Mouse (Mus musculus) splenic B cell, adult 2 months (primary cell): ENCODE results near the gene Selenom.

Source experiments
- DNase-seq: peaks from one replicate; pipeline ENCODE4 v3.0.0-alpha.2; 2011; ENCODE audit warnings: low read depth, low spot score
- H3K27me3 ChIP-seq: 2 replicates; pipeline ENCODE4 v1.6.1; 2012; ENCODE audit warnings: mild to moderate bottlenecking, low read length, moderate library complexity, mixed read lengths; ENCODE audit not compliant: control insufficient read depth, poor library complexity, insufficient read depth, severe bottlenecking
- H3K36me3 ChIP-seq: 2 replicates; pipeline ENCODE4 v1.6.1; 2012; ENCODE audit warnings: mild to moderate bottlenecking, low read length, moderate library complexity, mixed read lengths; ENCODE audit not compliant: control insufficient read depth, poor library complexity, insufficient read depth, severe bottlenecking

Gene Selenom

GRCm38 (mm10) chr11:3502459-3503072 is 11.9 kb upstream of the Selenom start:
- no peak for DNase-seq
- Histone ChIP-seq H3K36me3 (no peaks in the 10 kb centered on the region), H3K27me3 (no peaks in the 10 kb centered on the region)

DNA sequence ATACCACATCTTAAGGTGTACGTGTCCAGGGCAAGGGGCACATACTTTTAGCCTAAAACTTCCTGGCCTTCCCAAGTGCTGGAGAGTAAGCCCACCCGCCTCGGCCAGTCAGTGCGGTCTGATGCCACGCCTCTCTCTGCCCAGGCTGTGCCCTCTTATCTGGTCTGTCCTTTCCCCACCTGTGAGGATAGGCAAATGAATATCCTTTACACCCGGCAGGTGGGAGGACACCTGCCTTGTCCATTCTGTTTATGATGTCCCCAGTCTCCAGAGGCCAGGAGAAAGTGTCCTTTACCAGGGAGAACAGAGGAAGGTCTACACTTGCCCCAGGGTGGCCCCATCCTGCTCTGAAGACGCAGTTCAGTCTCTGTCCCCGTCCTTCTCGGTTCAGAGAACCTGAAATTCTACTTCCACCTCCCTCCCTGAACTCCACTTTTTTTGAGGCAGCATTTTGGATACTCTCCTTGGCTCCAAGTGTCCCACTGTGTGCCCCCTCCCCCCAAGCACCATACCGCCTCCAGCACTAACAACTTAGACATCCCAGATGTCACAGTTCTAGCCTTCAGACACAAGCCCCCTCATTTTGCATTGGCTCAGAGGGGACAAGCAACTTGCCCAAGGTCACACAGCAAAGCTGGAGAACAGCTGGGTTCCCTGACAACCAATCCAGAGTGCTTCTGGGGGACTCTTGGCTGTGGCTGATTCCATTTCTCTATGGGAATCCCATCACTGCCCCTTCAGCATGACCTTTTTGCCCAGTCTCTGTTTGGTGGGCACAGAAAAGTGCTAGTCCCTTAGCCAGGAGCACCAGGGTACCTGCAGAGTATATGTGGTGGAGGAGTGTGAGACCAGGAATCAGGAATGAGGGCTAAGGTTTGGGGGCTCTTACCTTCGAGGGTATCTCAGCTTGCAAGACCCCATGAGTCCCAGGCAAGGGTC is 10.5 kb upstream of the Selenom start:
- no peaks in the 10 kb centered on the region for H3K36me3 ChIP-seq
- DNase-seq, result no peak

DNA sequence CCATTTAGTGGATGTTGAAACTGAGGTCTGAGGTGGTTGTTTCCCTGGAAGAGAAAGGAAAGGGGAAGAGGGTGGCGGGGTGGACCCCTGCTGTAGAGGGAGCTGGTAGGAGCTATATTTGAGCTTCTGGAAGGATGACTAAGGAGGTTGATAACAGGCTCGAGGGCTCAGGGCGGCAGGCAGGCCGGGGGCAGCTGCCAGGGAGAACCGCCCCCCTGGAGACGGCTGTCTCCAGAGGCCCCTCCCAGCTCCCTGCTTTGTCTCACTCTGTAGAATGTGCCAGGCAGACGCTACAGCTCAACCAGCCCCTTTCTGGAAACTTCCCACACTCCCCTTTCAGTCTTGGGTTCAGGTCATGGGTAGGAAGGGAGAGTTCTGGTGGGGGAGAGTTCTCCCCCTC is 6.3 kb upstream of the Selenom start:
- Histone ChIP-seq H3K36me3 (no peaks in the 10 kb centered on the region), H3K27me3 (no peaks in the 10 kb centered on the region)
- no peak for DNase-seq

More for the DNA sequence above, 10.5 kb upstream of the Selenom start:
- H3K27me3 ChIP-seq, result no peaks in the 10 kb centered on the region

DNA sequence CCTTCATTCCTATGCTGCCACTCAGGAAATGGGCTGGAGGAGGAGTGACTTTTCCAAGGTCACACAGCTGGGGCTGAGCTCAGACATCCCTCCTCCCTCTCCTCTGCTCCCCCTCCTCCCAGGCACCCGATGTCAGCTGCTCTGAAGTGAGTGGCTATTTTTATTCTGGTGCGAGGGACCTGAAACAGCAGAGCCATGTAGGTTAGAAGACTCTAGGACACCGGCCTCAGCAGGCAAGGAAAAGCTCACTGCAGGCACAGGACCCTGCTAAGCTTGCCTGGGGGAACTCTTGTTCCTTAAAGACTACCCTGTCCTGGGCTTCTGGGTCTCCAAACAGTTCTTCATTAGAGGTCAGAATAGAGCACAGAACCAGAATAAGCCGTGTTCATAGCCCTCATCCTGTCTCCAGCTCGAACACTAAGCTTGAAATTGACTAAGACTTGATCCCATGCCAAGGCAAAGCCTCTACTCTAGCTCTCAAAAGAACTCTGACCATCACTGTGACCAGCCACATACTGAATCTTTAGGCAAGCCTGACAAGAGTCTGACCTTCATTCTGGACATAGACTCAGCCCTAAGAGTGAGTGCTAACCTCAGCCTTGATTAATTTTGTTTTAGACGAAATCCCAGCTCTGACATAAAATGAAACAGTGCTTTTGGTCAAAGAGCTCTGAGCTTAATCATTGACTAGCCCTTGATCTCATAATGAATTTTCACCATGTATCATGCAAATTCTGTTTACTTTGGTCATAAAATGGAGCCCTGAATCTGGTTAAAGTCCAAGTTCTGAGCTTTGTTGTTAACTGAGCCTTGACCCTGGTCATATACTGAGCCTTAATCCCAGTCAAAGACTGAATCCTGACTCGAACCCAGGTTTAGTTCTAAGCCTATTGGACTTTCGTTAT is 5.1 kb upstream of the Selenom start:
- no peaks in the 10 kb centered on the region for H3K36me3 ChIP-seq
- no peaks in the 10 kb centered on the region for H3K27me3 ChIP-seq
- no peak for DNase-seq

DNA sequence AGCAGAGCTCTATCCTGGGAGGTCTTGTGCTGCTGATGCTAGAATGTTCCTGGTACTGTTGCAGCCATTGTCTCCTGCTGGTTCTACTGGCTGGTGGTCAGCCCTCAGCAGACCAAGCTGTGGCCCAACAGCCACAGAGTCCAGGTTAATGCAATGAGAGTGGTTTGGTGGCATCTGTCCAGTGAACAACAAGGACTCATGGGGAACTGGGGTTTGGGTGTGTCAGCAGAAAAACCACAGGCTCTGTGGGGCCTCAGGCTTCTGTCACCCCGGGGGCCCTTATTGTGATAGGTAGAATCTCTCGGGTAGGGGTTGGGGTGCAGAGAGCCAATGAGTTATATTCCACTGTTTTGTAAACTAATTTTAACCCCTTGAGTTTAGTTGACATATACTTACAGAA is 4.2 kb upstream of the Selenom start:
- H3K27me3 ChIP-seq, result no peaks in the 10 kb centered on the region
- DNase-seq, result no peak
- no peaks in the 10 kb centered on the region for H3K36me3 ChIP-seq

DNA sequence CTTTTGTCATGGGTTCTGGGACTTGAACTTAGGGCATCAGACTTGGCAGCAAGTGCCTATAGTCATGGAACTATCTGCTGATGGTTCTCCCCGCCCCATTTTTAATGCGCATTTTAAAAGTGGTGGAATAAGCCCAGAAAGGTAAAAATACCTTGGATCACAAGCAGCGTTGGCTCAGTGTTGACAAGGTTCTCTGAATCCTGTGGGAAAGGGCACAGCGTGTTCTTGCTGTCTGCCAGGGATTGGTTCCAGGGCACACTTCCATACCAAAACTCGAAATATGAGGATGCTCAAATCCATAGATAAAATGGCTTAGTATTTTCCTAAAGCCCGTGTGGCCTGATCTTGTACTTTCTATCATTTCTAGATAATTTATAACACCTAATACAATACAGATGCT is 1.2 kb upstream of the Selenom start:
- no peak for DNase-seq
- Histone ChIP-seq H3K36me3 (no peaks in the 10 kb centered on the region), H3K27me3 (no peaks in the 10 kb centered on the region)

GRCm38 (mm10) chr11:3515216-3515615 is 732 bp downstream of the Selenom start:
- no peak for DNase-seq

GRCm38 (mm10) chr11:3515637-3516036 is 1.2 kb downstream of the Selenom start:
- DNase-seq, result no peak
- no peaks in the 10 kb centered on the region for H3K27me3 ChIP-seq
- H3K36me3 ChIP-seq, result no peaks in the 10 kb centered on the region

More at GRCm38 (mm10) chr11:3515216-3515615, 732 bp downstream of the Selenom start:
- Histone ChIP-seq H3K27me3 (no peaks in the 10 kb centered on the region), H3K36me3 (no peaks in the 10 kb centered on the region)

- Histone ChIP-seq H3K36me3 (no peaks in the 10 kb centered on the region), H3K27me3 (no peaks in the 10 kb centered on the region)
- DNase-seq, result no peak
Measured at GRCm38 (mm10) chr11:3516121-3516520, 1.6 kb downstream of the Selenom start.

DNA sequence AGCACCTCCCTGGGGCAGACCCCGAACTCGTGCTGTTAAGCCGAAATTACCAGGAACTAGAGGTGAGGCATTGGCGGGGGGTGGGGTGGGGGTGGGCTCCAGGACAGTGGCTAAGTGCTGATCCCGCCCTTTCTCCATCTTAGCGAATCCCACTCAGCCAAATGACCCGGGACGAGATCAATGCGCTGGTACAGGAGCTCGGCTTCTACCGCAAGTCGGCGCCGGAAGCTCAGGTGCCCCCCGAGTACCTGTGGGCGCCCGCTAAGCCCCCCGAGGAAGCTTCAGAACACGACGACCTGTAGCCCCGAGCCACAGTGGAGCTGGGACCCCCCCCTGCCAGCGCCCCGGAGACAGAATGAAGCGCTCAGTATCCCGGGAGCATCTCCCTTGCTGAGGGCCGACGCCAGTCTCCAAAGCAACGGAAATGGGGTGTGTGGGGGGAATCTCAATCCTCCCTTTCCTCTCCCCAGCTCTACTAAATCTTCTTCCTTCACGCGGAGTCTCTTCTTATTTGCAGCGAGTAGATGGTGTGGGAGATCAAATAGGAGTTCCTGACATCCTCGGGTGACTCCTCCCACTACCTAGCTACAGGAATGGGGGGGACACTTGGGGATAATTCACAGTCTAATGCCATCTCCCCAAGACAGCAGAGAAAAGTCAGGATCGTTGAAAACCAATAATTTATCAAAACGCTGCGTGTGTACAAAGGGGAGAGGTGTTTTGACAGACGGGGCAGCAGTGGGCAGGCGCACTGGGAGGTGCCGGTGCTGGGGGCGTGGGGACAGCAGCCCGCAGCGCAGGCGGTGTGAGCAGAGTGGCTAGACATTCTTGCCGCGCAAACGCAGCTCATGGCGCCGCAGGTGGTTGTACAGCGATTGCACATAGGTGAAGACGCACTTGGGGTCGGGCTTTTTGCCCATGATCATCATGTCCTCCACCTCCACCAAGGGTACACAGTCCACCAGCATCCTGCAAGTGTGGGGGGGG is 2.7 kb downstream of the Selenom start:
- Histone ChIP-seq H3K27me3 (no peaks in the 10 kb centered on the region), H3K36me3 (no peaks in the 10 kb centered on the region)
- DNase-seq, result peak; percentile 35

GRCm38 (mm10) chr11:3517846-3518732 is 3.6 kb downstream of the Selenom start:
- H3K36me3 ChIP-seq, result no peaks in the 10 kb centered on the region
- H3K27me3 ChIP-seq, result no peaks in the 10 kb centered on the region
- no peak for DNase-seq

DNA sequence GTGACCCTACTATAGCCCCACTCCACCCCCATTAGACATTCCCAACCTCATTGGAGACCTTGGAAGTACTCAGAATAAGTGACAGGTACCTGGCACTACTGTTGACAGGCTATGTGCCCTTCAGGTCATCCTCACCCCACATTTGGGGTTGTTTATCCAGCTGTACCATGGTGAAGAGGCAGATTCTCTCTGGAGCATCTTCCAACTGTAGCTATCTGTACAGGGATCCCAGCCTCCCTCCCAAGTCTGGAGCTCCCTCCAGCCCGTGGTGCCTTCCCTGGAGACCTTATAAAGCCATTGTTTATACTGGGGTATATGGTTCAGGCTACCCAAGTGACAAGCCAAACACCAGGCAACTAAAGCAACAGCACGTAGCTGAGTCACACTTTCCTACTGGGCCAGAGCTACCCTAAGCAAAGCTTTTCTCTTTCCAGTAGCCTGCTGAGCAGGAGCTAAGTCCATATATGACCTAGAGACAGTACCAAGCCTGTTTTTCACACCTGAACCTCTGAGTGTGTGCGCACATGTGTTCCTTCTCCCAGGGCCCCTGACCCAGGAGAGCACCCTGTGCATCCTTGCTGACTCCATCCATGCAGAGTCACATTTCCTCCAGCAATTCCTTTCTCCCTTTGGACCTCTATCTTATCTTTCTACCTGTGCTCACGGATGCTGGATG is 4.7 kb downstream of the Selenom start:
- no peaks in the 10 kb centered on the region for H3K36me3 ChIP-seq
- DNase-seq, result no peak
- H3K27me3 ChIP-seq, result no peaks in the 10 kb centered on the region
